Mouse (Mus musculus): Measurements from ENCODE around the gene Ambra1.

- TF ChIP-seq CTCF (IDR thresholded peaks at IDR 0.05; ENCODE audit: borderline replicate concordance, extremely low read depth, insufficient read depth, insufficient read length) (no peak), POLR2A (IDR thresholded peaks at IDR 0.05; ENCODE audit: borderline replicate concordance, extremely low read depth, insufficient read depth, insufficient read length, poor library complexity, severe bottlenecking) (no peak)
Measured at GRCm38 (mm10) chr2:91921181-91921789, 191.4 kb downstream of the Ambra1 start.
